Mouse (Mus musculus) midbrain, embryonic 15.5 days (tissue): Measurements from ENCODE around the gene Brsk1. TPM values are rescaled to one million over a fixed set of nuclear protein-coding genes. Genes with fewer than 3 reads are reported as not detected.

Source experiments
- ATAC-seq: fragments of 200-750 bp; cut with Nextera tagmentation; replicated peaks from 2 replicates; pipeline ENCODE4 v1.8.0; 2017; ENCODE audit warnings: moderate TSS enrichment
- H3K27ac ChIP-seq: fragments of 300-500 bp; sonication (generic); 2 replicates; pipeline ENCODE4 v1.5.1; 2015; ENCODE audit warnings: mild to moderate bottlenecking, inconsistent platforms
- H3K27me3 ChIP-seq: fragments of 300-500 bp; sonication (generic); replicated peaks from 2 replicates; pipeline ENCODE4 v1.6.1; 2015; ENCODE audit warnings: inconsistent platforms
- H3K36me3 ChIP-seq: fragments of 300-500 bp; sonication (generic); replicated peaks from 2 replicates; pipeline ENCODE4 v1.6.1; 2015; ENCODE audit warnings: inconsistent platforms
- H3K4me1 ChIP-seq: fragments of 300-500 bp; sonication (generic); 2 replicates; pipeline ENCODE4 v1.6.1; 2015; ENCODE audit warnings: inconsistent platforms
- H3K4me2 ChIP-seq: fragments of 300-500 bp; sonication (generic); 2 replicates; pipeline ENCODE4 v1.6.1; 2015; ENCODE audit warnings: inconsistent platforms, mild to moderate bottlenecking, moderate library complexity
- H3K4me3 ChIP-seq: fragments of 300-500 bp; sonication (generic); 2 replicates; pipeline ENCODE4 v1.5.1; 2015; ENCODE audit warnings: mild to moderate bottlenecking, inconsistent platforms
- H3K9ac ChIP-seq: fragments of 300-500 bp; sonication (generic); 2 replicates; pipeline ENCODE4 v1.6.1; 2015; ENCODE audit warnings: mild to moderate bottlenecking, inconsistent platforms
- H3K9me3 ChIP-seq: fragments of 300-500 bp; sonication (generic); 2 replicates; pipeline ENCODE4 v1.6.1; 2016; ENCODE audit warnings: inconsistent platforms
- WGBS: fragments of 180-500 bp; shearing (Covaris S2); methylation state at CpG from one replicate; pipeline ENCODE4 v1.1.7; 2015; ENCODE audit warnings: mixed read lengths; 5-methylcytosine and 5-hydroxymethylcytosine counted together
- polyA plus RNA-seq: library from polyadenylated mRNA; unstranded; fragments of >200 nt; fragmentation: Nextera tagmentation; extraction: Ambion mirVana; gene quantifications from 2 replicates; pipeline ENCODE4 v1.2.1, GENCODE M21; 2015

Gene Brsk1
- polyA plus RNA-seq, 1 experiment from 2014 or later = 8.6 TPM

DNA sequence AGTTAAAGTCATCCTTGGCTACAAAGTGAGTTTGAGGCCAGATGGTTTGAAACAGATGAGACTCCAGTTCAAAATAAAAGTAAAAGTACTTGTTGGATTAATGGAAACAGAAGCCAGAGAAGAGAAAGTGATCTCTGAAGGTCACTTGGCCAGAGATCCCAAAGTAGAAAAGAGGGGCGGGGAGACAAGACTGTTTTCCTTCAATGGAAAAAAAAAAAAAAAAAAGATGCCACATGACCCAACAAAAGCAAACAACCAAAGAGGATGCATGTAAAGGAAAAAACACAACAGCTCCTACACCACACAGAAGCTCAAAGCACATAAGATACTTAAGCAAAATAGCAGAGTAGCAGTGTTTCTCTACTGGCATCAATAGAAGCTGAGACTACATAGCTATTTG, 34.5 kb upstream of the Brsk1 start:
- WGBS = 86% methylated on average over 1 of the region's 1 CpGs
- peaks cover 52% of the 10 kb centered on the region for H3K4me1 ChIP-seq
- ATAC-seq = no peak

DNA sequence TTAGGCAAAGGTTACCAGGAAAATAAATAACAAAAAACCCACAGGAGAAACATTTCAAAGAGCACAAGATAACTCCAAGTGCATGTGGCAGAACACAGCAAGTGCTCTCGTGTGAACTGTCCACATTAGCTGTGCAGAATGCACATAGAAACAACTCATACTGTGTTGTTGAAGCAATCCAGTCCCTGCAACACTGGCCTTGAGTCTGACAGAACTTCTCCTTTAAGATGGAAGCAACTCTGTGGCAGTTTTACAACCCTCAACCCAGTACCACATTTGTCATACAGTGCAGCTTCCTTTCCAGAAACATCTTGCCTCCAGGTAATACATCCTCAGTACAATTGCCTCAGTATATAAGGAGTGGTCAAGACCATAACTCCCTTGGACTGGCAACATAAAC, 33.6 kb upstream of the Brsk1 start:
- Histone ChIP-seq H3K9me3 (no peaks in the 10 kb centered on the region), H3K27me3 (no peaks in the 10 kb centered on the region), H3K36me3 (no peaks in the 10 kb centered on the region), H3K4me1 (peaks cover 51% of the 10 kb centered on the region), H3K4me2 (peak overlapping the region; percentile 96), H3K9ac (peak overlapping the region; percentile 74; the same call in 1 of the 2 replicates), H3K27ac (no peak overlapping the region), H3K4me3 (peak overlapping the region; percentile 73; the same call in 1 of the 2 replicates)
- WGBS = 64% methylated on average over 1 of the region's 1 CpGs
- ATAC-seq = no peak

More for the DNA sequence above, 34.5 kb upstream of the Brsk1 start:
- no peaks in the 10 kb centered on the region for H3K36me3 ChIP-seq
- H3K4me3 ChIP-seq = no peak overlapping the region
- no peaks in the 10 kb centered on the region for H3K27me3 ChIP-seq
- no peak overlapping the region for H3K9ac ChIP-seq
- no peak overlapping the region for H3K4me2 ChIP-seq
- H3K27ac ChIP-seq = no peak overlapping the region
- H3K9me3 ChIP-seq = no peaks in the 10 kb centered on the region

DNA sequence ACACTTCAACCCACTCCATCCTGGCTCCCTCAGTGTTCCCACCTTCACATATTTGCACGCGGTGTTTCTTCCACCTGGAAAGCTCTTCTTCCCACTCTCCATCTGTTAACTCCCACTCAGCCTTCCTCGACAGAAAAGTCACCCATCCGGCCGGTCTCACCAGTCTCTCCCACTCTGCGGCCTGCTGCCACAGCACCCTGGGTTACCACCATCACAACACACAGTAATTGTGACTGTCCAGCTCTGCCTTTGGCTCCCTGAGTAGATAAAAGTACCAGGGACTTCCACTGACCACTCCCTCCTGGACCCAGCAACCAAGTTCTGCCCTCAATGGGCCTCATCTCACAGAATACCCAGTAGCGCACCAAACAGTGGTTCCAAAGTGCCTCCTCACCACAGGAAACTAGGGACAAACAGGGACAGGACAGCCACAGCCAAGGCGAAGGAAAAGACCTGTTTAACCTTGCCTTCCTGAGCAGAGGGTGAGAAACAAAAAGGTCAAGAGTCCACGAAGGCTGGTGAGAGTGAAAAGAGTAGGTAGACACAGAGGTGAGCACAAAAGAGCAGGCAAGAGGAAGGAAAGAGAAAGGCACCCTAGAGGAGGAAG, 32.8 kb upstream of the Brsk1 start:
- Histone ChIP-seq H3K4me2 (peak overlapping the region; percentile 96), H3K4me1 (peaks cover 46% of the 10 kb centered on the region), H3K27ac (peak overlapping the region; percentile 94), H3K9ac (peak overlapping the region; percentile 74), H3K27me3 (no peaks in the 10 kb centered on the region), H3K9me3 (no peaks in the 10 kb centered on the region), H3K4me3 (peak overlapping the region; percentile 73), H3K36me3 (0 out of 2 replicates have a peak, but pooled peaks cover 4% of the 10 kb centered on the region)
- 53% methylated on average over 9 of the region's 9 CpGs for WGBS
- ATAC-seq = no peak

DNA sequence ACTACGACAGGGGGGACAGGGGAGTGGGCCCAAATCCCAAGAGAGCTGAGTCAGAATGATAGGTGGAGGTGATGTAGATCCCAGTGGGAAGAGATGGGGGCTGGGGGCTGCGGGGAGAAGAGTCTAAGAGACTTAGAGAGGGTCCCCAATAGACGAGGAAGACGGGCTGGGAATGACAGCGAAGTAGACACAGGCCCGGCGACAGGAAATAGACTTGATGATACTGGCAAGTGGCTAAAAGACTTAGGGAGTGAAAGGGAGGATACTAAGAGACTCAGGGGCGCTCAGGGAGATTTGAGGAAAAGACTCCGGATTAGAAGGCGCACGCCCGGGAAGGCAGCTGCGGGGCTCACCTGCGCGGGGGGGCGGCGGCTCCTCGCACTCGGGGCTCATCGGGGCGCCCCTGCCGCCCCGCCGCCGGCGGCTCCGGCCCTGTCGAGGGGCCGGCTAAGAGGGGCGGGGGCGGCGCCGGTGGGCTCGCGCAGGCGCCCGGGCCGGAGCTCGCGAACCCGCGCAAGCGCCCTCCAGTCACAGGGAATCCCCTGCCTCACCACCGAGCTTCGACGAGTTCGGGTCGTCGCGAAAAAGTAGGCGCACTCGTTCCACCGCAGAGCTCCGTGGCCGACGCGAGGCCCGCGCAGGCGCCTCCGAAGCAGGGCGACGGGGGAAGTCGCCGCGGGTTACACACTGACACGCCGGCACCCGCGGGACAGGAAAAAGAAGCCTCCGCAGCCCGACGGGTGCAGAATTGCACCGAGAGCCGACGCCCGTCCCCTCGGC, 32.1 kb upstream of the Brsk1 start:
- H3K27me3 ChIP-seq = no peaks in the 10 kb centered on the region
- 0 out of 2 replicates have a peak, but pooled peaks cover 7% of the 10 kb centered on the region for H3K36me3 ChIP-seq
- H3K27ac ChIP-seq = peak overlapping the region; percentile 94
- peak overlapping the region; percentile 74 for H3K9ac ChIP-seq
- ATAC-seq = peak; percentile 81
- H3K9me3 ChIP-seq = no peaks in the 10 kb centered on the region
- H3K4me1 ChIP-seq = peaks cover 44% of the 10 kb centered on the region
- H3K4me2 ChIP-seq = peak overlapping the region; percentile 96
- peak overlapping the region; percentile 73 for H3K4me3 ChIP-seq
- under 1% methylated on average over 73 of the region's 78 CpGs for WGBS

DNA sequence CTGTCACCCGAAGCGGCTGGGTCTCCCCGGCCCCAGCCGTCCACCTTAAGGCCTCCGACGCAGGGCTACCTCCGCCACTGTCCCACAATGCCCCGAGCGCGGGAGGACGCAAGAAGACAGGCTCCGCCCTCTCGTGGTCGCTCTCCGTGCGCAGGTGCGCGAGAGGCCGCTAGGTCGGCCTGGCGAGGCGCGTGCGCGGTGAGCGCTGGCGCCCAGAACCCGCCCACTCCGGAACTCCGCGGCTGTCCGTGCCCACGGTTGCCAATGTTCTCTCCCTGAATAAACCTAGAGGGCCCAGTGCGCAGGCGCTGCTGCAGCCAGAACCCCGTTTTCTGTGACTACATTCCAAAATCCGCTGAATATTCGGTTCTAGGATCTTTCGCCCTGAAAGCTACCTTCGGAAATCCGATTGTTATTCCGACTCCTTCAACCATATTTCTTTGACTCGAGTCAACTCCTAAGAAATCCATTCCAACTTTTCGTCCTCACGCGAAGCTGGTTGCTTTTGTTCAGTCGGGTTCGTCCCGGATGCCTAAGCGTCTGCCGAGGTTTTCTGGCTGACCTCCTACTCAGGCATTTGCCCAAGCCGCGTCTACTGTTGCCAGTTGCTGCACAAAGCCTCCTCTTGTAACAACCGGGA, 31.4 kb upstream of the Brsk1 start, which contains the start of gene Ppp6r1:
Gene Ppp6r1, minus strand, starts transcription at position 108 of the 640 bp plus-strand sequence.
- peak; percentile 97 for ATAC-seq
- Histone ChIP-seq H3K9ac (peak within 1 kb of the TSS; percentile 74), H3K27me3 (no peaks in the 10 kb centered on the region), H3K9me3 (no peaks in the 10 kb centered on the region), H3K4me1 (peaks cover 44% of the 10 kb centered on the region), H3K4me2 (peak within 1 kb of the TSS; percentile 96), H3K36me3 (0 out of 2 replicates have a peak, but pooled peaks cover 10% of the 10 kb centered on the region), H3K4me3 (peak within 1 kb of the TSS; percentile 73), H3K27ac (peak within 1 kb of the TSS; percentile 94)
- WGBS = under 1% methylated on average over 54 of the region's 54 CpGs

DNA sequence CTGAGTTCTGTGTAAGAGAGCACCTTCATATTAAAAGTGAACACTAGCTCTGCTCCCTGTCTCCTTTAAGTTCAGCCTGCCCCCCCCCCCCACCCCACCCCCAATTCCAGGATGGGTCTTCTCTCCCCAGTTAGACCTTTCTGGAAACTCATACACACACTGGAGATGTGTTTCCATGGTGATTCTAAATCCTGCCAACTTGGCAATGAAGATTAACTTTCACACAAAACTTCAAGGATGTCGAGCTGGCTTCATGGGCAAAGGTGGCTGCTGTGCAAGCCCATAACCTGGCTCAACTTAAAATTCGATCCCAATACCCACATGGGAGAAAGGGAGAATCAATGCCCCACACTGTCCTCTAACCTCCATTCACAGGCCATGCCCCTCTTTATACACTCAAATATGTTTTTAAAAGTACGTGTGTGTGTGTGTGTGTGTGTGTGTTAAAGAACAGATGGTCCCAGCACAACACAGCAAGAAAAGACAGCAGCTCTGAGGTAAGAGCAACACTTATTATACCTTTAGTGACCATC, 30.4 kb upstream of the Brsk1 start:
- 41% methylated on average over 3 of the region's 3 CpGs for WGBS
- Histone ChIP-seq H3K4me3 (peak overlapping the region; percentile 73), H3K36me3 (peaks cover 10% of the 10 kb centered on the region; the same call in 1 of the 2 replicates), H3K4me2 (peak overlapping the region; percentile 96), H3K4me1 (peaks cover 44% of the 10 kb centered on the region), H3K27ac (peak overlapping the region; percentile 94), H3K9me3 (no peaks in the 10 kb centered on the region), H3K27me3 (no peaks in the 10 kb centered on the region), H3K9ac (peak overlapping the region; percentile 74; the same call in 1 of the 2 replicates)
- ATAC-seq = no peak

DNA sequence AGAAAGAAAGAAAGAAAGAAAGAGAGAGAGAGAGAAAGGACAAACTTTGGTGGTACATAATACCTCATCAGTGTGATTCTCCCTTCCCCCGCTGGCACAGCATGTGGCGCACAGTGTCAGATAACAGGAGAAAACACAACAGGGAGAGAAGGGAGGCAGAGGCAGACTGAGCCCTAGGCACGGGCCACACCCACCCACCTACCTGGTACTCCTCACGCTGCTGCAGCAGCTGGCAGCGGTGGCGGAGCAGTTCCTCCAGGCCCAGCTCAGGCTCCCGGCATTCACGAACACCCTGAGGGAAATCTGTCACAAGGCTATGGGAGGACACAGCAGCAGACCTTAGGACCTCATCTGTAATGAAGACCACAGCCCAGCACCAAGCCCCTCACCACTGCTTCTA, 27.2 kb upstream of the Brsk1 start:
- Histone ChIP-seq H3K4me1 (peaks cover 14% of the 10 kb centered on the region), H3K27ac (no peak overlapping the region), H3K36me3 (peaks cover 25% of the 10 kb centered on the region), H3K9ac (no peak overlapping the region), H3K9me3 (no peaks in the 10 kb centered on the region), H3K4me3 (no peak overlapping the region), H3K4me2 (no peak overlapping the region), H3K27me3 (no peaks in the 10 kb centered on the region)
- WGBS = 79% methylated on average over 8 of the region's 8 CpGs
- ATAC-seq = no peak

DNA sequence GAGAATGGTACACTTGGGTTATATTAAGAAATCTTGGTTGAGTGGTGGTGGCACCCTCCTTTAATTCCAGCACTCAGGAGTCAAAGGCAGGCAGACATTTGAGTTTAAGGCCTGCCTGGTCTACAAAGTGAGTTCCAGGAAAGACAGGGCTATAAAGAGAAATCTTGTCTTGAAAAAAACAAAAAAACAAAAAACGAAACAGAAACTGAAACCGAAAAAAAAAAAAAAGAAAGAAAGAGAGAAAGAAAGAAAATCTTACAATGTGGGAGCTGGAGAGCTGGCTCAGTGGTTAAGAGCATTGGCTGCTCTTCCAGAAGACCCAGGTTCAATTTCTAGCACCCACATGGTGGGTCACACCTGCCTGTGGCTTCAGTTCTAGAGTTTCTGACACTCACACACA, 26.7 kb upstream of the Brsk1 start:
- H3K4me1 ChIP-seq = peaks cover 14% of the 10 kb centered on the region
- H3K27me3 ChIP-seq = no peaks in the 10 kb centered on the region
- no peak overlapping the region for H3K9ac ChIP-seq
- H3K4me3 ChIP-seq = no peak overlapping the region
- ATAC-seq = no peak
- no peak overlapping the region for H3K4me2 ChIP-seq
- WGBS = 97% methylated on average over 2 of the region's 2 CpGs
- no peak overlapping the region for H3K27ac ChIP-seq
- no peaks in the 10 kb centered on the region for H3K9me3 ChIP-seq
- H3K36me3 ChIP-seq = peaks cover 30% of the 10 kb centered on the region

DNA sequence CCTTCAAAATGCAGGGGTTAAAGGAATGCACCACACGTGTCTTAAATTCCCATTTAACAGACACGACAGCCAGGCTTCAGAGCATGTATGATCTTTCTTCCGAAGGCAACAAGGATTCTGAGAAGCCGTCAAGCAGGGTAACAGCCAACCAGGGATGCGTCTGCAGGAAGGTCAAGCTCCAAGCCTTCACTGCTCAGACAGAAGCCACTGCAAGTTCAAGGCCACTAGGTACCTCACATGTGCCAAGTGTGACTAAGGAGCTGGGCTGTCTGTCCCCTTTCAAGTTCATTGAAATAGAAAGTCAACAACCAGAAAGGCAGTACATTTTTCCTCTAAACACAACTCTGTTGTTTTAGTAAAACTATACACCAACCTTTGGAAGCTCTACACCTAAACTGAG, 23.5 kb upstream of the Brsk1 start:
- H3K36me3 ChIP-seq = peaks cover 48% of the 10 kb centered on the region
- no peak overlapping the region for H3K27ac ChIP-seq
- WGBS = 96% methylated on average over 5 of the region's 5 CpGs
- no peak overlapping the region for H3K4me3 ChIP-seq
- no peaks in the 10 kb centered on the region for H3K27me3 ChIP-seq
- ATAC-seq = no peak
- H3K9me3 ChIP-seq = no peaks in the 10 kb centered on the region
- no peaks in the 10 kb centered on the region for H3K4me1 ChIP-seq
- H3K9ac ChIP-seq = no peak overlapping the region
- no peak overlapping the region for H3K4me2 ChIP-seq

DNA sequence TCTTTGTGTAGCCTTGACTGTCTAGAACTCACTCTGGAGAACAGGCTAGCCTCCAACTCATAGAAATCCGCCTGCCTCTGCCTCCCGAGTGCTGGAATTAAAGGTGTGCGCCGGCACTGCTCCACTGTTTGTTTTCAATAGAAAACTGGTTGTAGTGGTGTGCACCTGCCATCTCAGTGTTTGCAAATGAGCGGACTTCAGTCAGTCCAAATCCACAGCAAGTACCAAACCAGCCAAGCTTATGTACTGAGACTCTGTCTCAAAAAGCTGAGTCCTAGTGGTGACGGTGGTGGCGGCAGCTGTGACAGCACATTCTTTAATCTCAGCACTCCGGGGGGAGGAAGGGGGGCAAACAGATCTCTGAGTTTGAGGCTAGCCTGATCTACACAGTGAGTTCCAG, 21.9 kb upstream of the Brsk1 start:
- Histone ChIP-seq H3K4me2 (no peak overlapping the region), H3K36me3 (peaks cover 42% of the 10 kb centered on the region), H3K4me1 (no peaks in the 10 kb centered on the region), H3K4me3 (no peak overlapping the region), H3K27ac (no peak overlapping the region), H3K9me3 (no peaks in the 10 kb centered on the region), H3K27me3 (no peaks in the 10 kb centered on the region), H3K9ac (no peak overlapping the region)
- no peak for ATAC-seq
- WGBS = 95% methylated on average over 8 of the region's 8 CpGs

DNA sequence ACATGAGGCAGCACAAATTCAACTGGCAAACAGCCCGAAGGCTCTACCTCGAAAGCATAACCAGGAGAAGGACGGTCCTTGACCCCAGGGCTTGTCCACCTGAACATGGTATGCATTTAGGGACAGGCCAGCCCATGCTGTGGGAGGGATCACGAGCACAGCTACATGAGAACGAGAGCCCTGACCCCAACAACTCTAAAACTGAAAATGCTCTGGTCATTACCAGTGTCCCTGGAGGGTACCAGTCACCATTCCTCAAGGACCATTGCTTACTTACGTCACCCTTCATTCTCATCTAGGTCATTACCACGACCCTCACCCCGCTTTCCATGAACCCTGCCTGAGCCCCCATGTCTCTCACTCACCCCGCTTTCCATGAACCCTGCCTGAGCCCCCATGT, 21.2 kb upstream of the Brsk1 start:
- Histone ChIP-seq H3K9me3 (no peaks in the 10 kb centered on the region), H3K4me2 (no peak overlapping the region), H3K4me3 (no peak overlapping the region), H3K27ac (no peak overlapping the region), H3K36me3 (peaks cover 41% of the 10 kb centered on the region), H3K4me1 (no peaks in the 10 kb centered on the region), H3K27me3 (no peaks in the 10 kb centered on the region), H3K9ac (no peak overlapping the region)
- WGBS = 97% methylated on average over 9 of the region's 9 CpGs
- ATAC-seq = no peak

DNA sequence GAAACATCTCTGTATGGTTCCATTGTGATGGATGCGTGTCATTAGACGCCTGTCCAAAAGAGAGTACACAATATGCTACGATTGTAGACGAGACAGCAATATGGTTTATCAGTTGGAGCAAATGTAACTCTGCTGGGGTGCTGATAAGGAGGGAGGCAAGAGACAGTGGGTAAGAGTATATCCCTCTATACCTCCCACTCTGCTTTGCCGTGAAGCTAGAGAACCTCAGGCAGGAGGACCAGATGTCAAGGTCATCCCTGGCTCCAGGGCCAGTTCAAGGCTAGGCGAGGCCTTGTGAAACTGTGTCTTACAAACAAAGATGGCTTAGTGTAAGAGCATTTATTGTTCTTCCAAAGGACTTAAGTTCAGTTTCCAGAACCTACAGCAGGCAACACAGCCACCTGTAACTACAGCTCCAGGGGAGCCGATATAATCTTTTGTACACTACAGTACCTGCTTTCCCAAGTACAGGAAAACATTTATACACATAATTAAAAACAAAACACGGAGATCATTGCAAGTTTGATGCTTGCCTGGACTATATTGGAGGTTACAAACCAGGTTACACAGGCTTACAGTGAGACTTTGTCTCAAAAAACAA, 19.6 kb upstream of the Brsk1 start:
- no peak for ATAC-seq
- Histone ChIP-seq H3K36me3 (peaks cover 46% of the 10 kb centered on the region), H3K27ac (no peak overlapping the region), H3K4me3 (no peak overlapping the region), H3K9ac (no peak overlapping the region), H3K9me3 (no peaks in the 10 kb centered on the region), H3K4me2 (no peak overlapping the region), H3K4me1 (no peaks in the 10 kb centered on the region), H3K27me3 (no peaks in the 10 kb centered on the region)
- 92% methylated on average over 8 of the region's 8 CpGs for WGBS
